Mouse (Mus musculus) testis, adult 2 months (tissue): ENCODE data around the gene Creb5.

Experiments used
- CTCF ChIP-seq: fragments of 200-500 bp; IDR thresholded peaks from 2 replicates; pipeline ENCODE4 v1.5.1; 2012; ENCODE audit warnings: low read depth, mild to moderate bottlenecking, inconsistent platforms, low read length, moderate library complexity; ENCODE audit not compliant: control insufficient read depth, insufficient read depth, insufficient replicate concordance
- POLR2A ChIP-seq: fragments of 200-500 bp; IDR thresholded peaks from 2 replicates; pipeline ENCODE4 v1.6.1; 2012; ENCODE audit warnings: low read depth, mild to moderate bottlenecking, inconsistent platforms, low read length, moderate library complexity; ENCODE audit not compliant: control insufficient read depth

GRCm38 (mm10) chr6:53709694-53710442 is 422.8 kb downstream of the Creb5 start:
- TF ChIP-seq POLR2A (no peak), CTCF (no peak)
